ENCODE assay signal across 12 mouse cellular contexts in genomic region chr5:27029784-27030183, GRCm38 (mm10).
DNase-seq lines count a peak whose midpoint lies in the region; ATAC-seq and TF ChIP-seq lines count a peak whose summit lies in the region.
"Had no signal": no experiment of that assay in that cellular context is flagged by ENCODE, and none has a peak within 500 bp of the region (broad histone marks: within the 10 kb centered on the region; RNA-seq: fewer than 3 reads in every experiment).

No protein-coding gene starts in this region.

- no peak overlapping the region for H3K4me3 ChIP-seq in forebrain, postnatal 0 days (ENCODE audit: low read depth, low read length)
- H3K4me3 ChIP-seq in forebrain, embryonic 13.5 days, result no peak overlapping the region
- H3K4me3 ChIP-seq in liver, embryonic 14.5 days (ENCODE audit: insufficient read depth in 1 of 2, low read depth in 2 of 2, low read length in 2 of 2), result no peak overlapping the region
- H3K4me3 ChIP-seq in liver, embryonic 12.5 days, result no peak overlapping the region
- H3K4me3 ChIP-seq: hindbrain, embryonic 15.5 days had no signal

- no peaks in the 10 kb centered on the region for H3K27me3 ChIP-seq in forebrain, postnatal 0 days (ENCODE audit: insufficient read depth, low read length)
- H3K27me3 ChIP-seq in forebrain, embryonic 13.5 days, result no peaks in the 10 kb centered on the region
- no peaks in the 10 kb centered on the region for H3K27me3 ChIP-seq in liver, embryonic 14.5 days (ENCODE audit: control insufficient read depth, insufficient read depth, low read length)
- H3K27me3 ChIP-seq in liver, embryonic 12.5 days (replicated peaks), result no peaks in the 10 kb centered on the region
- H3K27me3 ChIP-seq: hindbrain, embryonic 15.5 days had no signal

- H3K27ac ChIP-seq in forebrain, postnatal 0 days (ENCODE audit: low read depth, low read length), result no peak overlapping the region
- no peak overlapping the region for H3K27ac ChIP-seq in forebrain, embryonic 13.5 days
- H3K27ac ChIP-seq in liver, embryonic 14.5 days, result no peak overlapping the region
- no peak overlapping the region for H3K27ac ChIP-seq in liver, embryonic 12.5 days
- H3K27ac ChIP-seq: hindbrain, embryonic 15.5 days had no signal

- no peaks in the 10 kb centered on the region for H3K4me1 ChIP-seq in forebrain, postnatal 0 days (ENCODE audit: insufficient read depth)
- no peaks in the 10 kb centered on the region for H3K4me1 ChIP-seq in forebrain, embryonic 13.5 days
- no peaks in the 10 kb centered on the region for H3K4me1 ChIP-seq in liver, embryonic 14.5 days (replicated peaks; ENCODE audit: control insufficient read depth in 2 of 2, insufficient read depth in 2 of 2, low read length in 1 of 2)
- no peaks in the 10 kb centered on the region for H3K4me1 ChIP-seq in liver, embryonic 12.5 days
- H3K4me1 ChIP-seq: hindbrain, embryonic 15.5 days had no signal

- no peaks in the 10 kb centered on the region for H3K9me3 ChIP-seq in forebrain, postnatal 0 days (ENCODE audit: low read length)
- H3K9me3 ChIP-seq in forebrain, embryonic 13.5 days (replicated peaks), result no peaks in the 10 kb centered on the region
- no peaks in the 10 kb centered on the region for H3K9me3 ChIP-seq in liver, embryonic 14.5 days (ENCODE audit: control insufficient read depth, low read length)
- no peaks in the 10 kb centered on the region for H3K9me3 ChIP-seq in liver, embryonic 12.5 days (replicated peaks)
- H3K9me3 ChIP-seq: hindbrain, embryonic 15.5 days had no signal

- H3K36me3 ChIP-seq in forebrain, postnatal 0 days (ENCODE audit: insufficient read depth), result no peaks in the 10 kb centered on the region
- no peaks in the 10 kb centered on the region for H3K36me3 ChIP-seq in forebrain, embryonic 13.5 days (ENCODE audit: poor library complexity, severe bottlenecking)
- H3K36me3 ChIP-seq in liver, embryonic 14.5 days (replicated peaks; ENCODE audit: control insufficient read depth, insufficient read depth, low read depth), result no peaks in the 10 kb centered on the region
- no peaks in the 10 kb centered on the region for H3K36me3 ChIP-seq in liver, embryonic 12.5 days
- H3K36me3 ChIP-seq: hindbrain, embryonic 15.5 days had no signal

- no peak overlapping the region for H3K4me2 ChIP-seq in forebrain, postnatal 0 days (ENCODE audit: low read depth)
- H3K4me2 ChIP-seq in forebrain, embryonic 13.5 days, result no peak overlapping the region
- H3K4me2 ChIP-seq in liver, embryonic 14.5 days (ENCODE audit: low read depth), result no peak overlapping the region
- H3K4me2 ChIP-seq in liver, embryonic 12.5 days, result no peak overlapping the region
- H3K4me2 ChIP-seq: hindbrain, embryonic 15.5 days had no signal

- no peak for TF ChIP-seq EP300 in liver, embryonic 14.5 days (IDR thresholded peaks at IDR 0.05; ENCODE audit: low read depth)

- peak; percentile 33 for DNase-seq in forebrain, postnatal 0 days
- DNase-seq in liver, embryonic 14.5 days (ENCODE audit: low read depth in 3 of 3, low spot score in 3 of 3), result no peak
- peak; percentile 9 for DNase-seq in adrenal gland, postnatal 25 days
- DNase-seq in mesoderm, embryonic 11.5 days (ENCODE audit: low read depth, low spot score), result peak; percentile 59
- no peak for DNase-seq in layer of hippocampus, postnatal 25 days (ENCODE audit: extremely low spot score in 1 of 2, low spot score in 1 of 2)
- DNase-seq: layer of hippocampus, postnatal 36 days; lung, postnatal 4 days; thymus, adult 18-20 months had no signal

- 14% methylated on average over 5 of the region's 5 CpGs for WGBS in forebrain, postnatal 0 days
- WGBS in forebrain, embryonic 13.5 days, result 11% methylated on average over 5 of the region's 5 CpGs
- 6% methylated on average over 5 of the region's 5 CpGs for WGBS in liver, embryonic 14.5 days (ENCODE audit: insufficient replicate concordance)
- WGBS in liver, embryonic 12.5 days (ENCODE audit: insufficient replicate concordance), result 5% methylated on average over 5 of the region's 5 CpGs

- peak; percentile 20; the same call in 1 of the 2 replicates for ATAC-seq in forebrain, postnatal 0 days
- no peak for ATAC-seq in forebrain, embryonic 13.5 days
- no peak for ATAC-seq in liver, embryonic 14.5 days (ENCODE audit: insufficient read depth)
- ATAC-seq in liver, embryonic 12.5 days, result no peak
- ATAC-seq in megakaryocyte progenitor cell, adult 5-6 weeks (replicated peaks; ENCODE audit: poor library complexity), result no peak

- peak; percentile 56 for TF ChIP-seq CTCF in forebrain, postnatal 0 days (IDR thresholded peaks at IDR 0.05; ENCODE audit: low read depth)
- TF ChIP-seq CTCF in liver, embryonic 14.5 days (IDR thresholded peaks at IDR 0.05; ENCODE audit: low read depth), result 0 out of 2 replicates have a peak, but pooled peaks have one; percentile 22

- no peak overlapping the region for H3K9ac ChIP-seq in forebrain, postnatal 0 days
- H3K9ac ChIP-seq in forebrain, embryonic 13.5 days, result no peak overlapping the region
- no peak overlapping the region for H3K9ac ChIP-seq in liver, embryonic 14.5 days (replicated peaks)
- no peak overlapping the region for H3K9ac ChIP-seq in liver, embryonic 12.5 days
- H3K9ac ChIP-seq: hindbrain, embryonic 15.5 days had no signal

Comparison
In these comparisons a context has a peak if more than half of its experiments do, and no peak if none do; other contexts are left out.
1. DNase-seq: peak in forebrain, postnatal 0 days (single experiment), adrenal gland, postnatal 25 days (single experiment) and mesoderm, embryonic 11.5 days (single experiment); none in liver, embryonic 14.5 days (0 of 3) and layer of hippocampus, postnatal 25 days (0 of 2).